Mouse (Mus musculus) embryonic facial prominence, embryonic 13.5 days (tissue): ENCODE results near the gene Olfr1259. TPM values are rescaled to one million over a fixed set of nuclear protein-coding genes. Genes with fewer than 3 reads are reported as not detected.
"Not testable (repeated sequence)": the region's sequence is repeated elsewhere in the genome, so short reads cannot be mapped to it uniquely, and the experiment has no call there.

Experiments
- ATAC-seq: fragments of 200-750 bp; cut with Nextera tagmentation; 2 replicates; pipeline ENCODE4 v1.8.0; 2017; ENCODE audit warnings: low read depth; ENCODE audit not compliant: insufficient number of reproducible peaks, insufficient read depth, low FRiP score, low TSS enrichment
- H3K27ac ChIP-seq: fragments of 300-500 bp; sonication (generic); 2 replicates; pipeline ENCODE4 v1.5.1; 2015; ENCODE audit warnings: moderate library complexity, mild to moderate bottlenecking, inconsistent platforms
- H3K27me3 ChIP-seq: fragments of 300-500 bp; sonication (generic); 2 replicates; pipeline ENCODE4 v1.6.1; 2015; ENCODE audit warnings: mild to moderate bottlenecking, inconsistent platforms
- H3K36me3 ChIP-seq: fragments of 300-500 bp; sonication (generic); 2 replicates; pipeline ENCODE4 v1.6.1; 2015; ENCODE audit warnings: mild to moderate bottlenecking, inconsistent platforms
- H3K4me1 ChIP-seq: fragments of 300-500 bp; sonication (generic); 2 replicates; pipeline ENCODE4 v1.6.1; 2015; ENCODE audit warnings: inconsistent platforms
- H3K4me2 ChIP-seq: fragments of 300-500 bp; sonication (generic); 2 replicates; pipeline ENCODE4 v1.6.1; 2015; ENCODE audit warnings: moderate library complexity, mild to moderate bottlenecking, inconsistent platforms
- H3K4me3 ChIP-seq: fragments of 300-500 bp; sonication (generic); 2 replicates; pipeline ENCODE4 v1.5.1; 2015; ENCODE audit warnings: mild to moderate bottlenecking, inconsistent platforms
- H3K9ac ChIP-seq: fragments of 300-500 bp; sonication (generic); 2 replicates; pipeline ENCODE4 v1.6.1; 2015; ENCODE audit warnings: mild to moderate bottlenecking, inconsistent platforms
- H3K9me3 ChIP-seq: fragments of 300-500 bp; sonication (generic); 2 replicates; pipeline ENCODE4 v1.6.1; 2016; ENCODE audit warnings: inconsistent platforms
- WGBS: fragments of 180-500 bp; shearing (Covaris S2); methylation state at CpG from one replicate; pipeline ENCODE4 v1.1.7; 2015; ENCODE audit warnings: mixed read lengths; 5-methylcytosine and 5-hydroxymethylcytosine counted together
- polyA plus RNA-seq: library from polyadenylated mRNA; unstranded; fragments of >200 nt; fragmentation: Nextera tagmentation; extraction: Ambion mirVana; gene quantifications from 2 replicates; pipeline ENCODE4 v1.2.1, GENCODE M21; 2015

Olfr1259 gene
- not detected in 2 replicates for polyA plus RNA-seq

- H3K27ac ChIP-seq: no peak within 1 kb of the TSS
- no peaks in the 10 kb centered on the region for H3K36me3 ChIP-seq
- no peaks in the 10 kb centered on the region for H3K4me1 ChIP-seq
- no peak for ATAC-seq
- WGBS: 81% methylated on average over 5 of the region's 5 CpGs
- no peaks in the 10 kb centered on the region for H3K9me3 ChIP-seq
- no peak within 1 kb of the TSS for H3K9ac ChIP-seq
- no peaks in the 10 kb centered on the region for H3K27me3 ChIP-seq
- no peak within 1 kb of the TSS for H3K4me2 ChIP-seq
- H3K4me3 ChIP-seq: no peak within 1 kb of the TSS
Observed at GRCm38 (mm10) chr2:89948564-89948963, at the start of gene Olfr1259. TSS of gene Olfr1259 (minus strand) at chr2:89948664.

- ATAC-seq: no peak
- Histone ChIP-seq H3K36me3 (no peaks in the 10 kb centered on the region), H3K27me3 (no peaks in the 10 kb centered on the region), H3K4me2 (no peak within 1 kb of the TSS), H3K9ac (no peak within 1 kb of the TSS), H3K4me3 (no peak within 1 kb of the TSS), H3K27ac (no peak within 1 kb of the TSS), H3K4me1 (no peaks in the 10 kb centered on the region), H3K9me3 (no peaks in the 10 kb centered on the region)
Observed at GRCm38 (mm10) chr2:89990921-89991320, 42.5 kb upstream of the Olfr1259 start, which contains the start of gene Olfr1261. TSS of gene Olfr1261 (plus strand) at chr2:89991221.

- no peak overlapping the region for H3K4me2 ChIP-seq
- no peak overlapping the region for H3K27ac ChIP-seq
- no peaks in the 10 kb centered on the region for H3K36me3 ChIP-seq
- H3K27me3 ChIP-seq: no peaks in the 10 kb centered on the region
- no peak overlapping the region for H3K4me3 ChIP-seq
- 83% methylated on average over 2 of the region's 2 CpGs for WGBS
- H3K9me3 ChIP-seq: no peaks in the 10 kb centered on the region
- H3K9ac ChIP-seq: no peak overlapping the region
- ATAC-seq: no peak
- H3K4me1 ChIP-seq: no peaks in the 10 kb centered on the region
Observed at GRCm38 (mm10) chr2:89977709-89978108, 29.2 kb upstream of the Olfr1259 start.

GRCm38 (mm10) chr2:89974184-89974583 is 25.7 kb upstream of the Olfr1259 start, which contains the start of gene Olfr1260:
TSS of gene Olfr1260 (plus strand) at chr2:89974340.
- Histone ChIP-seq H3K4me3 (no peak within 1 kb of the TSS), H3K9me3 (no peaks in the 10 kb centered on the region), H3K9ac (no peak within 1 kb of the TSS), H3K4me1 (no peaks in the 10 kb centered on the region), H3K27ac (no peak within 1 kb of the TSS), H3K4me2 (no peak within 1 kb of the TSS), H3K36me3 (no peaks in the 10 kb centered on the region), H3K27me3 (no peaks in the 10 kb centered on the region)
- ATAC-seq: no peak
- 54% methylated on average over 2 of the region's 2 CpGs for WGBS

GRCm38 (mm10) chr2:89927009-89927408 is 21.5 kb downstream of the Olfr1259 start, which contains the start of gene Olfr1258:
TSS of gene Olfr1258 (plus strand) at chr2:89927309.
- Histone ChIP-seq H3K9me3 (no peaks in the 10 kb centered on the region), H3K27ac (no peak within 1 kb of the TSS), H3K4me1 (no peaks in the 10 kb centered on the region), H3K4me3 (no peak within 1 kb of the TSS), H3K27me3 (no peaks in the 10 kb centered on the region), H3K4me2 (no peak within 1 kb of the TSS), H3K36me3 (no peaks in the 10 kb centered on the region), H3K9ac (no peak within 1 kb of the TSS)
- no peak for ATAC-seq

- WGBS: 92% methylated on average over 9 of the region's 9 CpGs
Observed at GRCm38 (mm10) chr2:89912616-89913015, 35.8 kb downstream of the Olfr1259 start.

More at GRCm38 (mm10) chr2:89912616-89913015, 35.8 kb downstream of the Olfr1259 start:
- H3K4me3 ChIP-seq, H3K4me2 ChIP-seq, H3K4me1 ChIP-seq, H3K36me3 ChIP-seq, H3K9ac ChIP-seq, ATAC-seq, H3K27me3 ChIP-seq, H3K27ac ChIP-seq, H3K9me3 ChIP-seq: not testable (repeated sequence)

Other genes starting within 250 kb of the Olfr1259 start
- not detected in 2 replicates for gene Olfr1252, start 223.7 kb downstream of the Olfr1259 start, polyA plus RNA-seq
- gene Olfr1253, start 191.6 kb downstream of the Olfr1259 start, polyA plus RNA-seq: not detected in 2 replicates
- not detected in 2 replicates for gene Olfr1254, start 155.0 kb downstream of the Olfr1259 start, polyA plus RNA-seq
- gene Olfr1255, start 136.6 kb downstream of the Olfr1259 start, polyA plus RNA-seq: not detected in 2 replicates
- not detected in 2 replicates for gene Olfr1256, start 107.1 kb downstream of the Olfr1259 start, polyA plus RNA-seq
- gene Olfr48, start 100.5 kb downstream of the Olfr1259 start, polyA plus RNA-seq: not detected in 2 replicates
- not detected in 2 replicates for gene Olfr1257, start 70.2 kb downstream of the Olfr1259 start, polyA plus RNA-seq
- 0.19 TPM in 1 of 2 replicates, not detected in the other for gene Olfr1258, start 21.4 kb downstream of the Olfr1259 start, polyA plus RNA-seq
- gene Olfr1260, start 25.7 kb upstream of the Olfr1259 start, polyA plus RNA-seq: not detected in 2 replicates
- not detected in 2 replicates for gene Olfr1261, start 42.6 kb upstream of the Olfr1259 start, polyA plus RNA-seq
- not detected in 2 replicates for gene Olfr1262, start 51.5 kb upstream of the Olfr1259 start, polyA plus RNA-seq
- not detected in 2 replicates for gene Olfr1263, start 63.5 kb upstream of the Olfr1259 start, polyA plus RNA-seq
- gene Olfr1264, start 76.9 kb upstream of the Olfr1259 start, polyA plus RNA-seq: 0.15 TPM in 1 of 2 replicates, not detected in the other
- not detected in 2 replicates for gene Olfr1265, start 86.7 kb upstream of the Olfr1259 start, polyA plus RNA-seq
- gene Olfr140, start 114.9 kb upstream of the Olfr1259 start, polyA plus RNA-seq: not detected in 2 replicates
- 0.13 TPM in 1 of 2 replicates, not detected in the other for gene Olfr1269, start 172.7 kb upstream of the Olfr1259 start, polyA plus RNA-seq
- gene Olfr32, start 193.6 kb upstream of the Olfr1259 start, polyA plus RNA-seq: 0.15 and 0.22 TPM in 2 replicates
- gene Olfr1270, start 204.4 kb upstream of the Olfr1259 start, polyA plus RNA-seq: not detected in 2 replicates